Mouse (Mus musculus): ENCODE data around the gene Vav1. TPM values are rescaled to one million over a fixed set of nuclear protein-coding genes. Genes with fewer than 3 reads are reported as not detected.

The Vav1 gene
- total RNA-seq, 2 experiments from 2014 or later: 4.2 to 5.4 TPM

DNA sequence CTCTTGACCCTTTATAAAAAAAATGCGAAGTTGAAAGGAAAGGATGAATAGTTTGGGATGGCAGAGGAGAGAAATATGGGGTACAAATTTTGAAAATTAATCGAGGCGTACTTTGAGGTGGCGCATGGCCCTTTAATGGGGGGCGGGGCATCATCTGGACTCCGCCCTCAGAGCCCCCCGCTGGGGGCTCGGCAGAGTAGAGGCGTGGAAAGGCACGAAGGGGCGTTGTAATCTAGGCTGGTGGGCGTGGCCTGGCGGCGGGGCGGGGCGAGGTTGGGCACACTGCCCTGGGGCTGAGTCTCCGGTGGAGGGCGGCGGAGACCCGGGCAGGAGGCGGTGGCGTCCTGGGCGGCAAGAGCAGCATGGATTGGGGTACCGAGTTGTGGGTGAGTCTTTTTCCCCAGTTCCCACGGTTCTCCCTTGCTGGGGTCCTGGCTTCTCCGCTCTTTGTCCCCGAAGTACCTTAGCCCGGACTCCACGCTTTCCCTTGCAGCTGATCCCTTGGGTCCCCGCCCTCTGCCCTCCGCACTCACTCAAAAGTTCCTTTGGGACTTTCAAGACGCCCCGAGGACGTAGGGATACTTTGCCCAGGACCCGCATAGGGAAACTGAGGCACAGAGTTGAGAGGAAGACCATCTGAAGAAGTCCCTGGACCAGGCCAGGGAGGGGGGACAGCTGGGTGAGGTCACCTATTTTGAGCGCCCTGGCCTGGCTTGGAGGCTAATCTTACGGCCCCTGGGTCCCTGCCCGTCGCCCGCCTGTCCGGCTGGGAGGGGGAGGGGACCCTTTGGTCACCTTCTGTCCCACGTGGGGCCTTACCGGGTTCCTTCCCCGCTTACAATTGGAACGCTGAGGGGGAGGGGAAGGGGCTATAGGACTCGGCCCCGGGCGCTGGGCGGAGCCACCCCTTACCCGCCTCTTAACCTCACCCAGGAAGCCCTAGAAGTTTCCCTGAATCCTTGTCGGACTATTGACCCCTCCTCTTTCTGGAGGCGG lies 29.4 kb upstream of the Vav1 start, which contains the start of gene Trip10:
Gene Trip10 (plus strand): TSS at position 270 of the 996 bp plus-strand sequence.
- intact Hi-C loops (cut with DNase I): loop anchor here (2.0 kb wide), 1 partner anchor 27 kb away; no protein-coding TSS in a partner anchor
- DNase-seq (ENCODE audit: low spot score in 2 of 2): peak; percentile 81 to 87

DNA sequence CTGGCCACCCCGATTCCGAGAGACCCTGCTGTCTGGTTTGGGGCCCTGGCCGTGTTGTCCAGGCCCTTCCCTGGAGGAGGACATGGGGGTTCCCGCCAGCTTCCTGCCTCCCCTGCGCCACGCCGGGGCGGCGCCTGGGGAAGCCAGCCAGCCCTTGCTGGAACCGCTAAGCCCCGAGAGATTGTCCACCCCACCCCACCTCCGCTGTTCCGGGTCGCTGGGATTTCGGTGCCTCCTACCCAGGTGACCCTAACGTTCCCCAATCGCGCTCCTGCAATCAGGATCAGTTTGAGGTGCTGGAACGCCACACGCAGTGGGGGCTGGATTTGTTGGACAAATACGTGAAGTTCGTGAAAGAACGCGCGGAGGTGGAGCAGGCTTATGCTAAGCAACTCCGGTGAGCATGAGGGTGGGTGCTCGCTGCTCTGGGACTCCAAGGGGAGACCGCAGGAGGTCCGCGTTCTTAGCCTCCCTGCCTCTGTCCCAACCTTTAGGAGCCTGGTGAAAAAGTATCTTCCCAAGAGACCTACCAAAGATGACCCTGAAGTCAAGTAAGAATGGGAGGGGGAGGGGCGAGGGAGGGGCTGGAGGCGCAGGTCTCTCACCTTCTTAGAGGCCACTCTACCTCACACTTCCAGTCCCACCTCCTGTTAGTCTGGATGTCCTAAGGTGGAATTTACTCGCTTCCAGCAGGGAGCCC lies 28.3 kb upstream of the Vav1 start:
- peak in 1 of 2 experiments; percentile 25 for DNase-seq (ENCODE audit: low spot score in 2 of 2)
- intact Hi-C loops (cut with DNase I): no loop called here

DNA sequence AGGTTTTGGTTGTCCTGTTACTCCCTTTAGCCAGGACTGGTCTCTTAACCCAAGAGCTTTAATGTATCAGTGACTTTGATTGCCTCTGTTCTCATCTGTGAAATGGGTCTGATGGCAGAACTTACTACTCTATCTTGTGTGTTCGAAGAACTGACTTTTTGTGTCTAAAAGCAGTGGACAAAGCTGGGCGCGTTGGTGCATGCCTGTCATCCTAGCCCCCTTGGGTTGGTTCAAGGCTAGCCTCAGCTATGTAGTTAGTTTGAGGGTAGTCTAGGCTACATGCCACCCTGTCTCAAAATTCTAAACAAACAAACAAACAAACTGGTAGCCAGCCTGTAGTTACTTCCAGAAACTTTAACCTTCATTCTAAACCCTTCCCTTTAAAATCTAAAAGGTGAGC lies 27.5 kb upstream of the Vav1 start:
- DNase-seq (ENCODE audit: low spot score in 2 of 2): no peak
- intact Hi-C loops (cut with DNase I): no loop called here

DNA sequence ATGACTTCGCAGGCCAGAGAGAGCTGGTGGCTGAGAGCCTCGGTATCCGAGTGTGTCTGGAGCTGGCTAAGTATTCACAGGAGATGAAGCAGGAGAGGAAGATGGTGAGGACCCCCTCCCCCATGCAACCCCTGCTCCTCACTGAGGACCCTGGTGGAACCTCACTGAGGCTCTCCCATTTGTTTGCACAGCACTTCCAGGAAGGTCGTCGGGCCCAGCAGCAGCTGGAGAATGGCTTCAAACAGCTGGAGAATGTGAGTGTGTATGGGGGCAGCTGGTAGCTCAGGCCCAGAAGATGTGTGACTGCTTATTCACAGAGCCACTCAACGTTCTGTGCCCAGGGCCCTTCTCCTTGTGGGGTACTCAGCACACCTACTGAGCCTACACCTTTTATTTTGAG lies 25.6 kb upstream of the Vav1 start:
- intact Hi-C loops (cut with DNase I): no loop called here

DNA sequence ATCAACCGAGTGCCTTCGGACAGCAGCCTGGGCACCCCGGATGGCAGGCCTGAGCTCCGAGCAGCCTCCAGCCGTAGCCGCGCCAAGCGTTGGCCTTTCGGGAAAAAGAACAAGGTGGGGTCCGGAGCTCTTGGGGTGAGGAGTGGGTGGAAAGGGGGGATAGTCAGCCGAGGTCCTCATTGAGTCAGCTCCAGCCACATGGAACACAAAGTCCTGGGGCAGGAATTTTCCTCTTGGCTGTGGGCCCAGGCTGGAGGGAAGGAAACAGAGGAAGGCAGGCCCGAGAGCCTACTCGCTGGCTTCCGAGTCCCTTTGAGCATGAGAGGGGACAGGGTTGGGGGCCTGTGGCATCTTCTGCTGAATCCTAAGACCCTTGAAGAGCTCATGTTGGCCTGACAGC lies 23.5 kb upstream of the Vav1 start:
- DNase-seq (ENCODE audit: low spot score in 2 of 2): no peak
- intact Hi-C loops (cut with DNase I): no loop called here

More for the DNA sequence above, 25.6 kb upstream of the Vav1 start:
- no peak for DNase-seq (ENCODE audit: low spot score in 2 of 2)

DNA sequence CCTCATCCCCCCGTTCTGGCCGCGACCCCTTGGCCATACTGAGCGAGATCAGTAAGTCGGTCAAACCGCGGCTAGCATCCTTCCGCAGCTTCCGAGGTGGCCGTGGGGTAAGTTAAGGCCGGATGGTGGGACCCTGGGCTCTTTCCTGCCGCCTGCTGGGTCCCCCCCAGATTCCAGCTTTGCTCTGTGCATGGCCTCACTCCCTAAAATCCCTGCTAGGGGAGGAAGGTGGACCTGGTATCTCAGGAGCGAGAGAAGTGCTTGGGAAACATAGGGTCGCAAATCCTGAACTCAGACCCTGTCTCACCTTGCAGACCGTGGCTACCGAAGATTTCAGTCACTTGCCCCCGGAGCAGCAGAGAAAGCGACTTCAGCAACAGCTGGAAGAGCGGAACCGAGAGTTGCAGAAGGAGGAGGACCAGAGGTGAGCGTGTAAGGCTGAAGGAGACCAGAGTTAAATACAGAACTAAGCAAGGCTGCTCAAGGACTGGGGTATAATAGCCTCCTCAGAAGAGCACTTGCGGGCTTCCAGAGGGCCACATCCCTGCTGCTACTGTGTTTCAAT lies 21.9 kb upstream of the Vav1 start:
- no peak for DNase-seq (ENCODE audit: low spot score in 2 of 2)
- intact Hi-C loops (cut with DNase I): no loop called here

DNA sequence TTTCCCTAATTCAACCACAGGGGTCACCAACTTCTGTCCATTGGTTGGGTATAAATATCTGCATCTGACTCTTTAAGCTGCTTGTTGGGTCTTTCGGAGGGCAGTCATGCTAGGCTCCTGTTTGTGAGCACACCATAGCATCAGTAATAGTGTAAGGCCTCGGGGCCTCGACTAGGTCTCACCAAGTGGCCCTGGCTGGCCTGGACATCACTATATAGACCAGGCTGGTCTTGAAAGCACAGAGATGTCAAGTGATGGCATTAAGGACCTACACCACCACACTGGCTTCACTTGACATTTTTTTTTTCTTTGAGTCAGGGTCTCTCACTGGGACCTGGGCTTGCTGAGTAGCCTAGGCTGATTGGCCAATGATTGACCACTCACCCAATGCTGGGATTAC lies 20.7 kb upstream of the Vav1 start:
- DNase-seq (ENCODE audit: low spot score in 2 of 2): no peak
- intact Hi-C loops (cut with DNase I): no loop called here

DNA sequence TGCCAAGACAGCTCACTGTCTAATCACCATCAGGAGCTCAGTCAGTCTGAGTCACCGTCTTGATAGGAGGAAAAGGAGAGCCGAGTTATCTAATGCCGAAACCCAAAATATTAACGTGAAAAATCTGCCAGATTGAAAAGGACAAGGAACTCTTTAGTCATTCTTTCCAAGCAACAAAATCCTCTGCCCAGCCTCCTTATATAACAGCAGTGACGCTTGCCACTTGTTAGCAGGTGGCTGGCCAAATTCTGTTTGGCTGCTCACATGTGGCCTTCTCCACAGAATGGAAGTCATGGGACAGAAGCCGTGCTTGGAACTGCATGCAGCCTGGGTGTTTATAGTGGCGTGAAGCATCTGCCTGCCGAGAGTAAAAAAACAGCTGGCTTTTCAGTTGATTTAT lies 19.2 kb upstream of the Vav1 start:
- intact Hi-C loops (cut with DNase I): no loop called here
- DNase-seq (ENCODE audit: low spot score in 2 of 2): peak in 1 of 2 experiments; percentile 33

DNA sequence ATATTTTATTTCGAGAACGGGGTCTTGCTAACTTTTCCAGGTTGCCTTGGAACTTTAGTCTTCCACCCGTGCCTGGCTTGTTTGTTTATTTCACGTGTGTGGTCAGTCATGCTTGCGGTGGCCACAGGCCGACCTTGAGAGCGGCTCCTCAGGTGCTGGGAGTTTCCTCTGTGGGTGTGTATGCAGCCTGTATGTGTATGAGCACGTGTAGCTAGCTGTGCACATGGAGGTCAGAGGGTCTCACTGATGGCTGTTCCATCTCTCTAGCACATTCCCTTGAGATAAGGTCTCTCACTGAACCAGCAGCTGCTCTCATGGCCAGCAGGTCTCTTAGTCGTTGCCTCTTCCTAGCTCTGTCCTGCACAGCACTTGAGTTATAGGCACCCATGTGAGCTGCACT lies 18.5 kb upstream of the Vav1 start:
- DNase-seq (ENCODE audit: low spot score in 2 of 2): no peak
- intact Hi-C loops (cut with DNase I): no loop called here

DNA sequence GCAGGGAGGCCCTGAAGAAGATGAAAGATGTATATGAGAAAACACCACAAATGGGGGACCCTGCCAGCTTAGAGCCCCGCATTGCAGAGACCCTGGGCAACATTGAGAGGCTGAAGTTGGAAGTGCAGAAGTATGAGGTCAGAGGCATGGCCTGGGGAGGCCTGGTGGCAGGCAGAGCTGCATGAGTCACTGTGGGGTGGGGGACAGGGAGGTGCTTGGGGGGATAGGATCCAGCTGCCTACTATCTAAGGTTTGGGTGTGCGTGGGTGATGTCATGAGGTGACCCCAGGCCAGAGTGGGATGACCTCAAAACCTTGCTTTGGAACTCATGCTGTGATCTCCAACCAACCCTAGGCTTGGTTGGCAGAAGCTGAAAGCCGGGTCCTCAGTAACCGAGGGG lies 17.6 kb upstream of the Vav1 start:
- DNase-seq (ENCODE audit: low spot score in 2 of 2): no peak
- intact Hi-C loops (cut with DNase I): no loop called here

DNA sequence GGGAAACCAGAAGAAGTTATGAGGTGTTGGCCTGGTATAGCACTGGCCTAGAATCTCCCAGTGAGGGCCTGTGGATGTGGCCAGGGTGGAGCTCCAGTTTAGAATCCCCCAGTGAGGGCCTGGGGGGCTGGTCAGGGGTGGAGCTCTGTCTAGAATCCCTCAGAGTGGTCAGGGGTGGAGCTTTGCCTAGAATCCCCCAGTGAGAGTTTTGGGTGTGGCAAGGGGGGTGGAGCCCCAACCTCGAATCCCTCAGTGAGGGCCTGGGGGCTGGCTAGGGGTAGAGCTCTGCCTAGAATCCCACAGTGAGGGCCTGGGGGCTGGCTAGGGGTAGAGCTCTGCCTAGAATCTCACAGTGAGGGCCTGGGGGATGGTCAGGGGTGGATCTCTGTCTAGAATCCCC lies 17.1 kb upstream of the Vav1 start:
- intact Hi-C loops (cut with DNase I): no loop called here

DNA sequence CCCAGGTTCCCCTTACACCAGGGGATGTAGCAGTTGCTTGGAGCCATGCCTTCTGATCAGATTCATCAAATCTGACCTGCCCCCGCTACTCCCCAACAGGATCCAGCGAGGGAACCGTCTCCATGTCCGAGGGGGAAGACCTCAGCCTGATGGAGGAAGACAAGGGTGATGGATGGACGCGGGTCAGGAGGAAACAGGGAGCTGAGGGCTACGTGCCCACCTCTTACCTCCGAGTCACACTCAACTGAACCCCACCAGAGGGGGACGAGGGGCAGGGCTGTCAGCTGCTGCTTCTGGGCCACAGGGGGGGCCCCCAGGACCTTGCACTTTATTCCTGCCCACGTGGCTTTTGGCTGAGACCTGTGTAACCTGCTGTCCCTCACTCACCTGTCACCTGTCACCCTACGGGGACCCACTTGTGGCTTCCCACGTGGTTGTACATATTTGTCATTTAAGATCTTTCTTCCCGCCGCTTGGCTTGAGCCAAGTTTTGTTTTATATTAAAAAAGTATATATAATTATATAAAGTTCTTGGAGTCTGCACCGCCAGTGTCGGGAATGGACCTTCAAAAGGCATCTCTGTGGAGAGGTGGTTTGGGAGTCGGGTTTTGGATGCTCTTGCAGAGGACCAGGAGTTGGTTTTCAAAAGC lies 15.9 kb upstream of the Vav1 start:
- intact Hi-C loops (cut with DNase I): no loop called here
- no peak for DNase-seq (ENCODE audit: low spot score in 2 of 2)

More for the DNA sequence above, 17.1 kb upstream of the Vav1 start:
- DNase-seq (ENCODE audit: low spot score in 2 of 2): no peak

DNA sequence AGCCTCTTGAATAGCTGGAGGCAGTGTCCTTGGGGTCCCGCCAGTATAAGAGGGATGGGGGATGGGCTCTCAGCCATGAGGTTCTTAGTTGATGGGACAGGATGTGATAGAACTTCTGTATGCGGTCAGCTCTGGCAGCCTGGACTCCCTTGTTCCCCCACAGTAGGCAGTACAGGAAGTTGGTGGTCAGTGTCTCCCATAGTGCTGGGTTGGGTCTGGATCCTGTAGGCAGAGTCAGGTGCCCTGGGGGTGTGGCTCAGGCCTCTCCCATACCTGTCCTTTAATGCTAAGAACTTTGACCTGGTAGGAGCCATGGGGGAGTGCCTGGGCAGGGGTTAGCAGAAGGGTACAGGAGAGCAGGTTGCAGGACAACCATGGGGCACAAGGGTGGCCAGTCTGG lies 14.7 kb upstream of the Vav1 start:
- intact Hi-C loops (cut with DNase I): no loop called here
- peak in 1 of 2 experiments; percentile 35 for DNase-seq (ENCODE audit: low spot score in 2 of 2)

DNA sequence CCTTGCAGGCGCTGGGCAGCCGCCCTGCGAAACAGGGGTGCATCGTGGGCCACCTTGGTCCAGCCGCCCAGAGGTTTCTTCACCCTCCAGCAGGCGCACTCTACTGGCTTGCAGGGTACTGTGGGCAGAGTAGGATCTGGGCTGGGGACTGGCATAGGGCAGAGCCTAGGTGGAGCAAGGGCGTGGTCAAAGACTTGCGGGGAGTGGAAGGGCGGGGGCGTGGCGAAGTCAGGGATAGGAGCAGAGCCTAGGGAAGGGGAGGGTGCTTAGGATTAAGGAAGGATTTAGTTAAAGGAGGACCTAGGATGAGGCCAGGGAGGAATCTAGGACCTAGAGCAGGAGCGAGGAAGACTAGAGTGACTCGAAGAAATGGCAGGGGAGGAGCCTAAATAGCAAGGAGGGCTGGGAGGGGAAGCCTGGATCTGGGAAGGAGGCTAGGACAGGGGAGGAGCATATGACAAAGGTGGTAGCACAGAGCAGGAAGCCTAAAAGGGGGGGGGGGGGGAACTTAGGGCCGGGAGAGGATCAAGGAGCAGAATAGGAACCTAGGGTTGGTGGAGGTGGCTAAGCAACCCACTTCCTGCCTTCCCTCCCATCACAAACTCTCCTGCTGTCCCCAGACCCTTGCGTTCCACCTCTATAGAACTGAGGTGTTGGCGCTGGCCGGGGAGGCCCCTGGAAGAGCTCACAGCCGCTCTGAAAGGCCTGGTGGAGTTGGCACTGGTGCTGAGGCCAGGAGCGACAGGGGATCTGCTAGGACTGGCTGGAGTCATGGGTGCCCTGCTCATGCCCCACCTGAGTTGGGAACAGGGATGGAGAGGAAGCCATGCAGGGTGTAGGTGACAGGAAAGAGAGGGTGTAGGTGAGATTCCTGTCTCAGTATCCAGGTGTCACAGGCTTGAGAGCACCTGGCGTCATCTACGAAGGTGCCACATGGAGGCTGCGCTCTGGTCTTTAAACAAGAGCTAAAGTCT lies 13.6 kb upstream of the Vav1 start:
- intact Hi-C loops (cut with DNase I): no loop called here
- DNase-seq (ENCODE audit: low spot score in 2 of 2): no peak

DNA sequence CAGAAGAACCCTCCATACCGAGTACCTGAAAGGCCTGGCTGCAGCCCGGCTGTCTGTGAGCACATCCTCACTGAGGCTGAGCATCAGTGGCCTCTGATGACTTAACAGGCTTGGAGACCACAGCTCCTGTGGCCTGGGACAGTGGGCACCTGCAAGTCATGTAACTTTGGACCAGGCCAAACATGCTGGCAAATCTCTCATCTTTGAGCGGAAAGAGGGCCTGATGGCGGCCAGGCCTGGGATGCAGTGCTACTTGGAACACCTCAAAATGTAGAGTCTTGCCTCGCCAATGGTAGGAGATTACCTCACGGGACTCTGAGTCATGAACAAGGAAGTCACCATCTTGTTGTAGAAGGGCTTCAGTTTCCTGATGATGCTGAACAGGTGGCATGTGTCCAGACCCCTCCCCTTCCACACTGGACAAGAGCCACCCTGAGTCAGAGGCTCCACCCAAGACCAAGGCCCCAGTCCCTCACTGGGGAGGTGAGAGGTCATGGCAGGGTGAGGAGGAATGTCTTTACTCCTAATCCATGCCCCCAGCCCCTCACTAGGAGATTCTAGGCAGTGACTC lies 11.3 kb upstream of the Vav1 start:
- no peak for DNase-seq (ENCODE audit: low spot score in 2 of 2)
- intact Hi-C loops (cut with DNase I): no loop called here

DNA sequence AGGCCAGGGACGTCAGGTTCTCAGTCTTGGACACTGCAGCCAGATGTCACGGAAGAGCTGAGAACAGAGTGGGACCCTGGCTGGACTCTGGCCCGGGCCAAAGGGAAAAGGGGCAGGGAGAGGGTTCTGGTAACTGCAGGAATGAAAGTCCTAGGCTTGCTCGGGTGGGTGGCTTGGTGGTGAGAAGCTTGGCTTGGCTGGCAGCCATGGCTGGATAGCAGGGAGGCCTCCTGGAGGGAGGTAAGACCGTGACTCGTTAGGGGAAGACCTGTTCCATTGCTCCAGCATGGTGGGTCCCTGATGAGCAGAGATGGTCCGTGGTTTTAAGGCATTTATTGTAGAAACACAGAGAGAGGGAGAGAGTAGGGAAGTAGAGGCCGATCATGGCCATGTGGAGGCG lies 7.6 kb upstream of the Vav1 start:
- intact Hi-C loops (cut with DNase I): no loop called here
- DNase-seq (ENCODE audit: low spot score in 2 of 2): no peak

DNA sequence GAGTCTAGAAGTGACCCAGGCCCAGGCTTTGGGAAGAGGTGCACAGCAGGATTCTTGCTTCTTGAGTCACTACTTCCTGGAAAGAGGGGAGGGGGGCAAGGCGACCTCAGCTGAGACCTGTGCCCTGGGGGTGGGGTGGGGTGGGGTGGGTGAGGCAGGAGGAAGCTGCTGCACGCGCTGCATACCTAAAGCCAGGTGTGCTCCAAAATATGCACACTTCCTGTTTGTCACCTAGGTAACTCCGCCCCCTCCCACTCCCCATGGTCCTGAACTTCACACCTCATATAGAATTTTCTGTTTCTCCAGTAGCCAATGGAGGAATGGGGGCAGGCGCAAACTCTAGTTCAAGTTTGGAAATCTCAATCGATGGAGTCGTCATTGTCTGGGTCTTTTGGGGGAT lies 5.1 kb upstream of the Vav1 start:
- no peak for DNase-seq (ENCODE audit: low spot score in 2 of 2)
- intact Hi-C loops (cut with DNase I): no loop called here

DNA sequence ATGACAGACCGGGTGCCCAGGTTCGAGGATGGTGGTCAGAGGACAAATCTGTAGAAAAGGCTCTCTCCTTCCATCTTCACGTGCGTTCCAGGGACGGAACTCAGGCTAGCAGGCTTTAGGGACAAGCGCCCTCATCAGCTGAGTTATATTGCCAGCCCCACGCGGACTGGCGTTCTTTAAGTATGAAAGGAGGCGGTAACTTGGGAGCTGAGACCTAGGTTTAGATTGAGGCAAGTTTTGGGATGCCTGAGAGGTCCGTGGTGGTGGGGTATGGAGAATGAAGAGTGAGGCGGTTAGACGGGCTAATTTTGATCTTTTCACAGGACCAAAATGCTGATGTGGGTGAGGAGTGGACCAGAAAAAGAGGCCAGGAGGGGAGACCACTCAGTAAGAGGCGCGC lies 4.2 kb upstream of the Vav1 start:
- DNase-seq (ENCODE audit: low spot score in 2 of 2): no peak
- intact Hi-C loops (cut with DNase I): loop anchor here (5.0 kb wide), 2 partner anchors 63 to 177 kb away; no protein-coding TSS in a partner anchor
